Mouse (Mus musculus): ENCODE data around the gene Ncl.
A peak's percentile ranks its signal among the peaks of the same experiment; 100 is the strongest.

Ncl gene

GRCm38 (mm10) chr1:86358906-86359797, at the start of gene Ncl:
Gene Ncl (minus strand): TSS chr1:86359400.
- peak; percentile 100 for DNase-seq (ENCODE audit: inconsistent ontology term)

- no peak for DNase-seq (ENCODE audit: inconsistent ontology term)
These were observed 49.3 kb upstream of the Ncl start for GRCm38 (mm10) chr1:86408515-86408914.

GRCm38 (mm10) chr1:86406914-86407313, 47.7 kb upstream of the Ncl start:
- no peak for DNase-seq (ENCODE audit: inconsistent ontology term)

- no peak for DNase-seq (ENCODE audit: inconsistent ontology term)
These were observed 47.1 kb upstream of the Ncl start for GRCm38 (mm10) chr1:86406313-86406712.

GRCm38 (mm10) chr1:86404834-86405233, 45.6 kb upstream of the Ncl start:
- no peak for DNase-seq (ENCODE audit: inconsistent ontology term)

GRCm38 (mm10) chr1:86400096-86400754, 41.0 kb upstream of the Ncl start:
- DNase-seq (ENCODE audit: inconsistent ontology term), result peak; percentile 76

GRCm38 (mm10) chr1:86399322-86399721, 40.1 kb upstream of the Ncl start:
- no peak for DNase-seq (ENCODE audit: inconsistent ontology term)

- DNase-seq (ENCODE audit: inconsistent ontology term), result no peak
These were observed 39.0 kb upstream of the Ncl start for GRCm38 (mm10) chr1:86398222-86398621.

GRCm38 (mm10) chr1:86397621-86398020, 38.4 kb upstream of the Ncl start:
- no peak for DNase-seq (ENCODE audit: inconsistent ontology term)

- DNase-seq (ENCODE audit: inconsistent ontology term), result no peak
These were observed 36.7 kb upstream of the Ncl start for GRCm38 (mm10) chr1:86395897-86396296.

- no peak for DNase-seq (ENCODE audit: inconsistent ontology term)
These were observed 35.0 kb upstream of the Ncl start for GRCm38 (mm10) chr1:86394246-86394645.

GRCm38 (mm10) chr1:86393219-86393618, 34.0 kb upstream of the Ncl start:
- no peak for DNase-seq (ENCODE audit: inconsistent ontology term)

- no peak for DNase-seq (ENCODE audit: inconsistent ontology term)
These were observed 32.2 kb upstream of the Ncl start for GRCm38 (mm10) chr1:86391425-86391824.

- peak; percentile 59 for DNase-seq (ENCODE audit: inconsistent ontology term)
These were observed 30.0 kb upstream of the Ncl start for GRCm38 (mm10) chr1:86389230-86389629.

GRCm38 (mm10) chr1:86381027-86381426, 21.8 kb upstream of the Ncl start:
- DNase-seq (ENCODE audit: inconsistent ontology term), result peak; percentile 21

GRCm38 (mm10) chr1:86379161-86379569, 20.0 kb upstream of the Ncl start:
- DNase-seq (ENCODE audit: inconsistent ontology term), result no peak

GRCm38 (mm10) chr1:86378662-86379061, 19.5 kb upstream of the Ncl start:
- DNase-seq (ENCODE audit: inconsistent ontology term), result no peak

GRCm38 (mm10) chr1:86376354-86376753, 17.2 kb upstream of the Ncl start:
- DNase-seq (ENCODE audit: inconsistent ontology term), result peak; percentile 16

- DNase-seq (ENCODE audit: inconsistent ontology term), result peak; percentile 22
These were observed 12.8 kb upstream of the Ncl start for GRCm38 (mm10) chr1:86371997-86372396.

GRCm38 (mm10) chr1:86368086-86368485, 8.9 kb upstream of the Ncl start:
- DNase-seq (ENCODE audit: inconsistent ontology term), result no peak

- DNase-seq (ENCODE audit: inconsistent ontology term), result no peak
These were observed 4.5 kb upstream of the Ncl start for GRCm38 (mm10) chr1:86363671-86364070.

GRCm38 (mm10) chr1:86361852-86362615, 2.8 kb upstream of the Ncl start:
- no peak for DNase-seq (ENCODE audit: inconsistent ontology term)
